Mouse (Mus musculus): ENCODE data around the gene Gsk3b. TPM values are rescaled to one million over a fixed set of nuclear protein-coding genes. Genes with fewer than 3 reads are reported as not detected.

Gene Gsk3b
- total and polyA plus RNA-seq, 3 experiments: 6.1 to 30.8 (median 15.5) TPM

- H3K9me3 ChIP-seq (replicated peaks; ENCODE audit: low read length): peaks cover 12% of the 10 kb centered on the region
- in situ Hi-C loops (cut with MboI; ENCODE audit: low pct_ligation_motif_present, low pct_unique_long_range_greater_than_20kb, low sequenced_read_pairs) (no loop called here), dilution Hi-C loops (cut with MboI; ENCODE audit: extremely low pct_ligation_motif_present, extremely low pct_unique_long_range_greater_than_20kb, low sequenced_read_pairs) (no loop called here)
- peaks cover 4 to 32% of the 10 kb centered on the region in 2 experiments for H3K4me1 ChIP-seq (ENCODE audit: control insufficient read depth in 1 of 2, insufficient read depth in 2 of 2)
- peak overlapping the region; percentile 15; the same call in 1 of the 2 replicates for H3K4me2 ChIP-seq (ENCODE audit: insufficient read depth, low read depth, poor library complexity, severe bottlenecking)
- no peak overlapping the region for H3K27ac ChIP-seq (ENCODE audit: insufficient read depth, low read depth)
- peaks cover 83% of the 10 kb centered on the region for H3K79me2 ChIP-seq (replicated peaks; ENCODE audit: control insufficient read depth, extremely low read depth, insufficient read depth, poor library complexity, severe bottlenecking)
- TF ChIP-seq EP300 (IDR thresholded peaks at IDR 0.05; ENCODE audit: low read length) (no peak), TCF12 (IDR thresholded peaks at IDR 0.05; ENCODE audit: low read depth, low read length) (no peak), RAD21 (IDR thresholded peaks at IDR 0.05; ENCODE audit: low read depth, low read length) (no peak), RCOR1 (conservative IDR thresholded peaks at IDR 0.05; ENCODE audit: low read depth, low read length) (no peak)
- peaks cover 10 to 53% of the 10 kb centered on the region in 2 experiments for H3K36me3 ChIP-seq (replicated peaks in 1 of 2; ENCODE audit: control insufficient read depth in 1 of 2, insufficient read depth in 1 of 2, low read length in 1 of 2)
- H3K9ac ChIP-seq (ENCODE audit: insufficient read depth, low read depth): peak overlapping the region; percentile 45; the same call in 1 of the 2 replicates
- no peaks in the 10 kb centered on the region for H3K27me3 ChIP-seq (replicated peaks)
- no peak for DNase-seq (ENCODE audit: extremely low read depth)
- no peak overlapping the region for H3K4me3 ChIP-seq (replicated peaks in 1 of 3; ENCODE audit: low read depth in 2 of 3, low read length in 2 of 3, poor library complexity in 1 of 3)
These were observed 6.5 kb downstream of the Gsk3b start for GRCm38 (mm10) chr16:38095181-38095851.

- H3K9me3 ChIP-seq (replicated peaks; ENCODE audit: low read length): peaks cover 12% of the 10 kb centered on the region
- peaks cover 85% of the 10 kb centered on the region for H3K79me2 ChIP-seq (replicated peaks; ENCODE audit: control insufficient read depth, extremely low read depth, insufficient read depth, poor library complexity, severe bottlenecking)
- H3K27me3 ChIP-seq (replicated peaks): no peaks in the 10 kb centered on the region
- peaks cover 6 to 31% of the 10 kb centered on the region in 2 experiments for H3K4me1 ChIP-seq (ENCODE audit: control insufficient read depth in 1 of 2, insufficient read depth in 2 of 2)
- in situ Hi-C loops (cut with MboI; ENCODE audit: low pct_ligation_motif_present, low pct_unique_long_range_greater_than_20kb, low sequenced_read_pairs): no loop called here
- TF ChIP-seq RCOR1 (conservative IDR thresholded peaks at IDR 0.05; ENCODE audit: low read depth, low read length) (no peak), HCFC1 (IDR thresholded peaks at IDR 0.05; ENCODE audit: low read depth, low read length) (no peak), UBTF (IDR thresholded peaks at IDR 0.05; ENCODE audit: low read depth, low read length) (no peak), MEF2A (IDR thresholded peaks at IDR 0.05; ENCODE audit: borderline replicate concordance, low read depth, low read length) (no peak), NRF1 (IDR thresholded peaks at IDR 0.05; ENCODE audit: low read depth, low read length) (no peak), POLR2AphosphoS2 (IDR thresholded peaks at IDR 0.05; ENCODE audit: low read depth, low read length) (no peak), RAD21 (IDR thresholded peaks at IDR 0.05; ENCODE audit: low read depth, low read length) (no peak), CTCF (conservative IDR thresholded peaks at IDR 0.05 in 1 of 2, IDR thresholded peaks at IDR 0.05 in 1 of 2; ENCODE audit: low read depth in 2 of 2, low read length in 2 of 2) (no peak), CHD2 (IDR thresholded peaks at IDR 0.05; ENCODE audit: low read length) (no peak), BHLHE40 (IDR thresholded peaks at IDR 0.05; ENCODE audit: low read depth, low read length) (no peak), IRF4 (IDR thresholded peaks at IDR 0.05; ENCODE audit: low read depth, low read length) (no peak), ELF1 (IDR thresholded peaks at IDR 0.05; ENCODE audit: low read depth, low read length) (no peak), TCF12 (IDR thresholded peaks at IDR 0.05; ENCODE audit: low read depth, low read length) (no peak)
- H3K4me2 ChIP-seq (ENCODE audit: insufficient read depth, low read depth, poor library complexity, severe bottlenecking): no peak overlapping the region
- no peak overlapping the region for H3K27ac ChIP-seq (ENCODE audit: insufficient read depth, low read depth)
- no peak for DNase-seq (ENCODE audit: extremely low read depth)
- H3K4me3 ChIP-seq (replicated peaks in 1 of 3; ENCODE audit: low read depth in 2 of 3, low read length in 2 of 3, poor library complexity in 1 of 3): no peak overlapping the region
- no peak overlapping the region for H3K9ac ChIP-seq (ENCODE audit: insufficient read depth, low read depth)
- dilution Hi-C loops (cut with MboI; ENCODE audit: extremely low pct_ligation_motif_present, extremely low pct_unique_long_range_greater_than_20kb, low sequenced_read_pairs): no loop called here
- peaks cover 12 to 70% of the 10 kb centered on the region in 2 experiments for H3K36me3 ChIP-seq (replicated peaks in 1 of 2; ENCODE audit: control insufficient read depth in 1 of 2, insufficient read depth in 1 of 2, low read length in 1 of 2)
These were observed 8.7 kb downstream of the Gsk3b start for GRCm38 (mm10) chr16:38097521-38097920.
